Mouse (Mus musculus) cerebral cortex, adult 2 months (tissue): ENCODE data around the gene Lyrm4.

Experiments
- WGBS: fragments of 180-500 bp; shearing (Covaris S2); methylation state at CpG from one replicate; pipeline ENCODE4 v1.1.7; 2018; 5-methylcytosine and 5-hydroxymethylcytosine counted together

The Lyrm4 gene

DNA sequence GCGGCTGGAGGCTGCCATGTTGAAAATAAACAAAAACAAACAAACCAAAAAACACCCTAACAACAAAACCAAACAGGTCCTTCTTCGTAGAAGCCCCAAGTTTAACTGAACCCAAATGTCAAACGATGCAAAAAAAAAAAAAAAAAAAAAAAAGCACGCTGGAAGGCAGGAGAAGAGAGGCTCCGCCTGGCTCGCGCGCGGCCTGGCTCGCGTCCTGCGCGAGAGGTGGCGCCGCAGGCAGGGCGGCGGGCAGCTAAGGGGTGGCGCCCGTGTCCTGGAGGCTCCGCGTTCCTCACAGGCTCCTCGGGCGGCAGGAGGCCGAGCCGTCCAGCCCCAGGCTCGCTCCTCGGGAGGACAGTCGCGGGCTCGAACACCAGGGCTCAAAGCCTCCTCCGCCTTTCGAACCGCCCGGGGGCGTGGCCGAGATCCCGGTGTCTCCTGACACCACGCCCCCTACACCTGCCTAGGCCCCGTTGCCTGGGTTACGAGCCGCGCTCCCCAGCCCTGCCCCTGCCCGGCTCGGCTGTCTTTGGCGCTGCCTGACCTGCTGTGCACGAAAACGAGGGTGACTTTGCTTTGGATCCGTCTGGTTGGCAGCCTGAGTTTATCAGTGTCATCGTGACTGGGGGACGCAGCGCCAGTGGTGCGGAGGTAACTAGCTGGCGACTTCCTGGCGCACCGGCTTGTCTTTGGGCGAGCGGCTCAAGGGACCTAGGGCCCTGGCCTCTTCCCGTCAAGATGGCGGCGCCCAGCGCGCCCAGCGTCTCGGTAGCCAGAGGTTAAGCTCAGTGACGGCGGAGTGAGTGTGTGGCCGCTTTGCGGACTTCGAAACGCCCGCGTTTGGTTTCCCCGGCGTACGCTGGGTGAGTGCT lies at the start of gene Lyrm4, which contains the start of gene Fars2:
TSS of gene Lyrm4 (minus strand) at position 384 of the 872 bp plus-strand sequence.
TSS of gene Fars2 (plus strand) at position 270 of the 872 bp plus-strand sequence.
- WGBS: under 1% methylated on average over 74 of the region's 75 CpGs

DNA sequence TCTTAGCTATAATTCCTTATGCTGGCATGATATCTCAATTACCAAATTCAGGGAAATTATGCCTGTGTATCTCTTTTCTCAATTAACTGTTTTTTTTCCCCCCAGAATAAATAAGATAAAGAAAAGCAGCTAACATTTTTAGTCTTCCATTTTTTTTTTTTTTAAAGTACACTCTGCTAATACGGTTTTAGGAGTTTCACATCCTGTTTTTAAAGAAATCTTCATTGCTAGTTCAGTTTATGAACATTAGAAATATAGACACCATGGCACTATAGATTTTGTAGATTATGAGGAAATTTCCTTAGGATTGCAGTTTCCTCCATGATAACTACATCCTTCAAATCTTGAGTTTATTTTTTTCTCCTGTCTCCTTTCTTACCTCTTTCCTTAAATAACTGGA lies 46.6 kb upstream of the Lyrm4 start:
- 65% methylated on average over 1 of the region's 1 CpGs for WGBS

DNA sequence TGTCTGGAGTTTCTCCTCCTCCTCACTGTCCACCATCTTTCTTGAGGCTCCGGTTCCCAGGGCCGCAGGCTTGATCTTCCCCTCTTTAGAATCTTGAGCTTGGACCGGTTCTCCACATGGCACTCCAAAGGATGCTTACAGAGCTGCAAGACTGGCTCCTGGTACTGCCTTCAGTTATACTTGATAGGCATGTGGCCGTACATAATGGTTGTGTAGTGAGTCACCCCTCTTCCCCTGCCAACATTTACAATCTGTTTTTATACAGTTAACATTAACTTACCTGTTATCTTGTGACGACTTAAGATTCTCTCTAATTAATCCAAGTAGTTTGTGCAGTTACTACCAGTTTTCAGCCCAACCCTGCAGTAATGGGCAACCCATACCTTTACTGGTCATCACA lies 46.1 kb upstream of the Lyrm4 start:
- 84% methylated on average over 5 of the region's 5 CpGs for WGBS

DNA sequence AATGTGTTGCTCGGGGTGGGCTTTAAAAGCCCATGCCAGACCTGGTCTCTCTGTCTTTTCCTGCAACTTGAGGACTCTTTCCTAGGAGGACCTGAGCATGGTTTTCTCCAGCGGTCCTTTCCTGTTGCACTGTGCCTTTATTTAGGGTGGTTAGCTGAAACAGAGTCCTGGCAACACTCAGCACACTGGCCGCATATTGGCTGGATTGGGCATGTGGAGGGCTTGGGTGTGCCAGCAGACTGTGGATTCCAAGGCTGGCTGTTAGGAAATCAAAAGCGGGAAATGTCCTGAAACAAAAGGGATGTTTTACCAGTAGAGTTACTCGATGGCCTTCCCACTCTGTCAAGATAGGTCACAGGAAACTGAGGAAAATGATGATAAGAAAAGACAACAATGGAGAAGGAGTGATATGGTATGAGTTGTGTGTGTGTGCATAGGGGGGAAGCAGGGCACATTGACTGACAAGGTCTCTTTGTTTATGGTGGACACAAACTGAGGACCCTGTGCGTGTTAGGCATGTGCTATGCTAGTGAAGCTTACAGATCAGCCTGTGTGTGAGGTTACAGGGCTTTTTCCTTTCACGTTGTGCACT lies 39.1 kb upstream of the Lyrm4 start:
- WGBS: 72% methylated on average over 7 of the region's 7 CpGs

DNA sequence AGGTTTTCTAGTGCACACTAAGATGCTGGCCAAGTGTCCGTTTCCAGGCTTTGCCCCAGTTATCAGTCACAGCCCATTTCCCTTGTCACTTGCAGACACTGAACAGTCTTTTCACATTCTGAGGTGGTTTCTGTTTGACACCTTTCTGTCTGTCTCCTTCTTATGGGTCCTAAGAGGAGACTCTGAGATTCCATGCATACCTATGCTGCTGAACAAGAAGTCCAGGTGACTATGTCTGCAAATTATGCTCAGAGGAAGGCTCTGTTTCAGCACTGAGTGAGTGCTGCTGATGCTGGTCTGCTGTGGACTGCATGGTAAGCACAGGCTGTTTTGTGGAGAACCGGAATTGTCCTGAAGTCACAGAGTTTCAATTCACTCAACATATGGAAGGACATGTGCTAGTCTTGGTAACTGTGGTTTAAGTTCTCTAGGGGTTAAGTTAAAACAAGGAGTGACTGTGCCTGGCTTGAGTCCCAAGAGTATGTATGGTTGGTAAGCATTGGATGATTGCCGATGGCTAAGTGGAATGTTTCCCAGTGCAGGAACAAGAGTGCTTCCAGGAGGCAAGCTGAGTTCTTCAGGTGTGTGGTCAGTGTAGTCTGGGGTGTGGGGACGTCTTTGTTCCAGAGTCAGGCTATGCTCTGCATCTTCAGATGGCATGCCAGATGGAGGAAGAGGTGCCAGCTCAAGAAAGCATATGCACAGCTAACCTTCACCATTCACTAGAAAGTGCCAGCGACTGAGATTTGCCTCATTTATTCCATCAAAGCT lies 35.6 kb upstream of the Lyrm4 start:
- WGBS: 57% methylated on average over 5 of the region's 5 CpGs

DNA sequence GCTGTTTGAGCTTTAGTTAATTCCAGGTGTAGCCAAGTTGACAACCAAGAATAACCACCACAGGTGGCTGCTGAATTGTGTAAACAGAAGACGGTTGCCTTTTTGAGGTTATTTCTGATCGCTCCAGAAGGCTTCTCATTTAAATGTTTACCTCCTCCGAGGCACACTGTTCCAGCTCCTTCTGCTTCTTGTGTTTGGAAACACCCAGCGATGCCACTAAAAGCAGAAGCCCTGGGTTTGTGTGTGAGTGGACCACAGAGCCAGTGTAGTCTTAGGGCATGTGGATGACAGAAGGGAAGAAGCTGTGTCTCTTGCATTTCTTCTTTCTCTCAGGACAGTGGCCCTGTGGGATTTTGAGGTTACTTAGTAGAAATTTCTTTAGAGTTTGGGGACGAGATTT lies 32.9 kb upstream of the Lyrm4 start:
- 45% methylated on average over 5 of the region's 5 CpGs for WGBS

DNA sequence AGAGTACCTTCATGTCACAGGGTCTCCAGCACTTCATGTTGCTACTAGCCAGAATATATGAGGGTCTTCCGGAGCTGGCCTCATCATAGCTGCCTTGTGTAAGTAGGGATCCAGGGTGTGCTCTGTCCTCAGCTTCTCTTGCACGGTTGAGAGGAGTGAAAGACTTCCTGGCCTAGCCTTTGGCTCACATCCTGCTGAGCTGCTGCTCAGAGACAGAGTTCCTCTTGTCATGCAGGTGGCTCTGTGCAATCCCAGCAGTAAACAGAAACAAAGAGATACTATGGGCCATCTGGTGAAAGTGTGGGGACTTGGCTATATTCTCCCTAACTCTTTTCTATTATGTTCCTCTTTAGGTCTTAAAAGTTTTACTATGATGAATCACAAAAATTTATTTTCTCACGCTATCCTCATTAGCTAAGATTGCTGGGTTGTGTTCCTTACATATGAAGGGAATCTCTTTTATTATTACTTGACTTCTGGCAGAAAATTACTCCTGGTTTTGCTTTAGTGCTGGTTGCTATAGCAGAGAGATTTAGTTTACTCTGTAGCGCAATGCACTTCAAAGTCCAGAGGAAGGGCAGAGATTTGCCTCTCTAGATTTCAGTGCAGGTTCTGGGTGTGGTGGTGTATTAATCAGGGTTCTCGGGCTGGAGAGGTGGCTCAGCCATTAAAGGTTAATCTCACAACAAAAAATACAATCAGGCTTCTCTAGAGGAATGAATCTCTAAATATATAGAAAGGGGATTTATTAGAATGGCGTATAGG lies 32.0 kb upstream of the Lyrm4 start:
- 64% methylated on average over 6 of the region's 6 CpGs for WGBS

DNA sequence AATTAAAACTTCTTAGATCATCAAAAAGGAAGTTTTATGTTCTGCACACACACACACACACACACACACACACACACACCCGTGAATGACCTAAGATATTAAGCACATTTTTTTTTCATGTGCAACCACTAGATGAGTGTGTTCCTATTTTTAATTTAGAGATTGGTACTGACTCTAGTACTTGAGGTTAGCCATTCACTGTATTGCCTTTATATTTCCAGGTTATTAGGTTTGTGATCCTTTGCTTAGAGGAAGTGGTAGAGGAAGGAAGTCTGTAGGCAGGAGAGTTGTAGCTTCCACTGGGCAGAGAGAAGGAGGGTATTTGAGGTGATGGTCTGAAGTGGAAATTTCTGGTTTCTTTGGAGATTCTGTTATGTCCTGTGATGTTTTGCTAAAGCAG lies 28.3 kb upstream of the Lyrm4 start:
- 90% methylated on average over 1 of the region's 1 CpGs for WGBS

DNA sequence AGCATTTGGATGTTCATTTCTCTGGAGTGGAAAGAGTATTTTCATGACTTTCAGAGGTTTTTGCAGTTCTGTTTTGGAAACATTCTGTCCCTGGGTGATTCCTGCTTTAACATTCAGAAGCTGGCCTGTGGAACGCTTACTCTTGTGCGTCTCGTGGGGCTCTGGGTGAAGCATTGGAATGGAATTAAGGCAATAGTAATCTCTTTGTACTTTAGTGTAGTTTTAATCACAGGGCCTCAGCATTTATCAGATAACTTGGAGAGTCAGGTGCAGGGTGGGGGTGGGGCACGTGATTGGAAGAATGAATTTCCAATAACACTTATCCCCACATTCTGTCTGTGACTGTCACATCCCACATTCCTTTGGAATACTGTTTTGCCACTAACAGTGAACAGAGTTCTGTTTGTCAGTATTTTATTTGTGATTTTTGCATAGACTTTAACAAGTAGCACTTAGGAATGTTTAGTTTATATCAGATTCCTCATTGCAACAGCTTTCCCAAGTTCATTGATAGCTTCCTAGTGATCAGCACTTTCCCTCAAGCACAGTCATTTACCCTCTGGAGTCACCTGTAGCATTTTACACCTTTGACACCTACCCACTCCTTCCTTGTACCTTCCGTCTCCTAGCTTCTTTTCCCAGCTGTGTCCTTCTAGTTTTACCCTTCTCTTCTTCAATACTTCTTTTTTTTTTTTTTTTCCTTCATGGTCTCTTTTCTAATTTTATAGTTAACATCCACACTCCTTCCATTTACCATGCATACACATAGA lies 23.1 kb upstream of the Lyrm4 start:
- WGBS: 75% methylated on average over 5 of the region's 5 CpGs

DNA sequence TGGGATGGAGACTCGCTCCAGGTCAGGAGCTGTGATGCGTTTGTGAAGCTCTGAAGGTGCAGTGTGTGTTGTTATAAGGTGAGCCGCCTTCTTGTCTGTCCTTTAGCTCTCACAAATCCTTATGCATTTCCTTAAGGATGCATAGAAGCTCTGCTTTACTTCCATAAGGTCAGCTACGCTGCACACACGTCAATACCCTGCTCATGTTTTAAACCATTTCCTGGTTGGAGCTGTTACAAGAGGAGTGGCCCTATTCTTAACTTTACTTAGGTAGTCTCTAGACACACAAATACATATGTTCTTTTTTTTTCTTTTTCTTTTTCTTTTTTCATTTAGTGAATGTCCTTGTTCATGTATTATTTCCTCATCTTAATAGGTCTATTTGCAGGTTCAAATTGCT lies 22.4 kb upstream of the Lyrm4 start:
- 91% methylated on average over 5 of the region's 5 CpGs for WGBS

DNA sequence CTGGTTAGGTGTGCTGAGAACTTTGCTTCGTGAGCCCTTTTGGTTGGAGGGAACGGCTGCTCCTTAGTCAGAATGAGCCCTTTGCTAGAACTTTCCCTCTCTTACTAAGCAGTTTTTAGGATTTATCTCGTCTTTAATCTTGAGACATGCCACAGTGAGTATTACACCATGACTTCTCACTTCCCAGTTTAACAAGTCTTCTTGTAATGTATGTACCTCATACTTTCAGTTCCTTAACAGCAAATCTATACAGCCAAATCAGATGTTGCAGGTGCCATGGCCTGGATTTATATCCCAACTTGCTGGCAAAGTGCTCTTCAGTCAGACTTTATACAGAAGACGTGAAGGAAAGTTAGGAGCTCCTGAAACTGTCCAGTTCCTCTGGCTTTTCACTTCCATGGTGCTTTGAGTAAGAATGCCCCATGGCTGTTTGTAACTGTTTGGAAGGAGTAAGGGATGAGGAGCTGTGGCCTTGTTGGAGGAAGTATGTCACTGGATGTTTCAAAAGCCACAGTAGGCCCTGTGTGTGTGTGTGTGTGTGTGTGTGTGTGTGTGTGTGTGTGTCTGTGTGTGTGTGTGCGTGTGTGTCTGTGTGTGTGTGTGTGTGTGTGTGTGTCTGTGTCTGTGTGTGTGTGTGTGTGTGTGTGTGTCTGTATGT lies 14.8 kb upstream of the Lyrm4 start:
- 73% methylated on average over 5 of the region's 5 CpGs for WGBS

DNA sequence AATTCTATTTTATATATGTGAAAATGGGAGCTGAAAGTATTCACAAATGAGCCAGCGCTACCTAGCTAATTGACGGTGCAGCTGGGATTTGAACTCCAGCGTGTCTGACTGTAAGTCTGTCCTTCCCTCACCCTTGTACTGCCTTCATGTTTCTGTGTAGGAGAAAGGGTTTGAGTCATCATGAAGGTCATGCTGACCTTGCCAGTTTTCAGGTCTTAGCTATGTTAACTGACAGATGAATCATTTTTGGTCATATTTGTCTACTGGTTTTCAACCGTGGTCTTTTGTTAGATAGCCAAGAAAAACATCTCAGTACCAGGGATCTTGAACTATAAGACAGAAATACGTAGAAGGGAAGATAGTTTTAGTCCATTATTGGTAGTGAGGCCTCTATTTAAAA lies 14.1 kb upstream of the Lyrm4 start:
- WGBS: 83% methylated on average over 5 of the region's 5 CpGs

DNA sequence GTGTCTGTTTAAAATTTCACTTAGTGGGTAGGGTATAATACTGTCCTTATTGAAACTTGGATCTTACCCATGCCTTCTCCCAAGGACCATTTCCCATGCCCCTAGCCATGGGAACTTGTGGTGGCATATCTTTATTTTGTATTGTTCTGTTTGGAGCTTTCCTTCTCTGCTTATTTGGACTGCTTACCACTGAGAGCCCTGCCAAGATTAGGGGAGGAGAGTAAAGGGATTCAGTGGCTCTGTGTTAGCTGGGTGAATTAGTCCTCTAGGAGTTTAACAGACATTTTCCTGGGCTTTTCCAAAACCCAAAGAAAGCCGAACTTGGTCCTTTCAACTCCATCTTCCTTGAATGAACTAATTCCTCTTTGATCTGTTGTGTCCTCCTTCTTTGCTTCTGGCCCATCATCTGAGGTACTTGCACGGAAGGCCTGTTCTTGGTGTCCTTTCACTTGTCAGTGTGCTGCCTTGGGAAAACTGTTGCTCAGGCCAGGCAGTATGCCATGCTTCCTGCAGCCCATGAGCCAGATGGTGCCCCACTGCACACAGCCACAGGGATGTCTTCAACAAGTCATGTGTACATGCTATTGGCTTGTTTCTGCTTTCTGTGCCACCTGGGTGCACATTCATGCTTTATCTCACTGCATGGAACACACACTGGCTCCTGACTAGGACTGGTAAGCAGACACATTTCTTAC lies 12.2 kb upstream of the Lyrm4 start:
- WGBS: 74% methylated on average over 2 of the region's 2 CpGs

DNA sequence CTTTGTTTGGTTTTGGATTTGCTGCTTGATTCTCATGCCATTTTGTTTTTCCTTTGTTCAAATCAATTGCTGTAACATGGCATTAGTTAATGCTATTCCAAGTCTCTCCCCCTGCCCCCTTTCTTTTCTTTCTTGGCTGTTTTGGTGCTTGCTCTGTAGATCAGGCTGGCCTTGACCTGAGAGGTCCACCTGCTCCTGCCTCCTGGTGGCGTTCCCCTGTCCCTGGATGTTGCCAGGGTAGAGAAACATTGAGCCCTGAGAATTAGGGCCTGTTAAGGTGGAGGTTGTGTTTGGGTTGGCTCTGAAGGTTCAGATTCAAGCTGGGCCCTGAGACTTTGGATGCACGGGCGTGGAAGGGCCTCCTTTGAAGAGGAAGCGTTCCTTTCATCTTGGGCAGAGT lies 2.4 kb upstream of the Lyrm4 start:
- 81% methylated on average over 4 of the region's 4 CpGs for WGBS

DNA sequence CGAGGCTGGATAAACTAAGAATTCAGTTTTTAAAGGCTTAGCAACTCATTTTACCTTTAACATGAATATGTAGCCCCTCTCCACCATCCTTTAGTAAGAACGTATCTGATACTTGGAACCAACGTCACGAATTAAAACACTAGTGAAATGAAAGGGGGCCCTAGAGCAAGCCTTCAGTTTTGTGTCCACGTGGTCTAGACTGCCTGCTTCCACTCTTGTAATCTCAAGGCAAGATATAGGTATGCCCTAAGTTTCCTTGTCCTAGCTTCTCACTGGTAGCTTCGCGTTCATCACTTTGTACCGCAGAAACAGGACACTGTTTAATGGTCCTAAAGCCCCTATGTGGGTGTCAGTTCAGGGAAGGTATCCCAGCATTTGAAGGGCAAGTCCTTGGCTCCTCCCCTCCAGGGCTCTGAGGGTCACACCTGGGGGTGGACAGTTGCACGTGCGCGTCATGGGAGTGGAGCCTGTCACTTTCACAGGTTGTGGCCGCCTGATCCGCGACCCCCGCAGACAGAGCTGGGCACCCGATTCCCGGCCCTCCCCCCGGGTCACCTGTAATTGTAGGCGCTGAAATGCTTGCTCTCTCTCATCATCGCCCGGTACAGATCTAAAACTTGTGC lies 695 bp downstream of the Lyrm4 start:
- WGBS: 7% methylated on average over 21 of the region's 21 CpGs

DNA sequence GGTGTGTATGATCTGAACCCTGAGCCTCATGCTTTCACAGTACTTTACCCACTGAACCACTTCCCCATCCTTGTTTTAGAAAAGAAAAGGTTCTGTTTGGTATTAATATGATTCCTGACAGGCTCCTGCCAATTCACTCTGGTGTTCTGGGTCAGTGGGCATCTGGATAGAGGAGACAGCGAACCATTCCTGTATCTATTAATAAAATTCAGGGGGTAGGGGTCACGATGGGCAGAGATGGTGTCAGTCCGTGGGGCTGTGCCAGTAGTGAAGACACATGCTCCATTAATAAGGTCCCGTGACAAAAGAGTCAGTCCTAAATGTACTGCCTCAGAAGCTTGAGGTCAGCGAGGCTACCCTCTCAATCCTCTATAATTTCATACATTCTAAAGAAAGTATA lies 4.1 kb downstream of the Lyrm4 start:
- 85% methylated on average over 5 of the region's 5 CpGs for WGBS

DNA sequence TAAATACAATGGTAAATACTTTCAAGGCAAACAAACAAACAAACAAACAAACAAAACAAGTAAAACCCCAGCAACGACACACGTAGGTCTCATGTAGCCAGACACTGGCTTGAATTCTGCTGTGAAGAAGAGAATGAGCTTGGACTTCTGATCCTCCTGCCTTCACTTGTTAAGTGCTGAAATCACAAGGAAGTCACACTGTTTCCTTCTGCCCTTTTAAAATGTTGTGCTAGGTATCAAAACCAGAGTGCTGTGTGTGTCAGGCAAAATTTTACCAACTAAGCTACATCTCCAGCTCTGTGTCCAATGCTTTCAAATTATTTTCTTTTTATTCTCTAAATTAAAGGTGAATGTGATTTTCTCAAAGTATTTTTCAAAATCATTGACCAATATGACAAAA lies 6.0 kb downstream of the Lyrm4 start:
- WGBS: 86% methylated on average over 2 of the region's 2 CpGs

DNA sequence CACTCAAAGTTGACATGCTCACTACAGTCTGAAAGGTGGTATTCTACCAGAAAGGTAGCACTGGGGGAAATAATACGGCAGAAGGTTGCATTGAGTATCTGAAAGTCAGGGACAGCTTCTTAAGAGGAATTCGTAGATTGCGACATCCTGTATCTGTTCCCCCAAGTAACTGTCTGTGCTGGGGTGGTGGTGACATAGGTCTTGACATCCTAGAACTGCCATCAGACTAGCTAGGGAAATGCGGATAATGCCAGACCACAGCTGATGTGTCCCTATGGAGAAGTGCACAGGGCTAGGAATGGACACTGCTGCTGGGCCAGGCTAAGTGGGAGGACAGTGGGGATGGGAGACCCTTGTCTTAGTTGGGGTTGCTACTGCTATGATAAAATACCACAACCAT lies 8.8 kb downstream of the Lyrm4 start:
- WGBS: 96% methylated on average over 4 of the region's 4 CpGs

DNA sequence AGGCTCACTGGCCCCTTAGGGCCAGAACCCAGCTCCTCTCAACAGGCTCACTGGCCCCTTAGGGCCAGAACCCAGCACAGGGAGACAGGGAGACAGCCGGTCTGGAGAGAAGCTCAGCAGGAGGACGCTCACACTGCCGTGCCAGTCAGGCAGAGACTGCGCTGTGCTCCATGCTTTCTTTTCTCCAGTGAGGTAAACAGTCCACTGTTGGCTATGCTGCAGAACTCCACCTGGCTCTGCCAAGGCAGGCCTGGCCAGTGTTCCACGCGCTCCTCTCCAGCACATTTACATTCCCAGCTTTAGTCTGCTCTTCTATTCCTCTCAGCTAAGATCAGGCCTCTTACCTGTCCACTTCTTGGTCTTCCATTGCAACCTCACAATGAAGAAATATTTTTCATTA lies 11.7 kb downstream of the Lyrm4 start:
- WGBS: 88% methylated on average over 6 of the region's 6 CpGs
